Mouse (Mus musculus): Measurements from ENCODE around the gene Vmn1r168. TPM values are rescaled to one million over a fixed set of nuclear protein-coding genes. Genes with fewer than 3 reads are reported as not detected.

The Vmn1r168 gene
- not detected in 2 replicates for polyA plus RNA-seq (2012; rRNA removed)

DNA sequence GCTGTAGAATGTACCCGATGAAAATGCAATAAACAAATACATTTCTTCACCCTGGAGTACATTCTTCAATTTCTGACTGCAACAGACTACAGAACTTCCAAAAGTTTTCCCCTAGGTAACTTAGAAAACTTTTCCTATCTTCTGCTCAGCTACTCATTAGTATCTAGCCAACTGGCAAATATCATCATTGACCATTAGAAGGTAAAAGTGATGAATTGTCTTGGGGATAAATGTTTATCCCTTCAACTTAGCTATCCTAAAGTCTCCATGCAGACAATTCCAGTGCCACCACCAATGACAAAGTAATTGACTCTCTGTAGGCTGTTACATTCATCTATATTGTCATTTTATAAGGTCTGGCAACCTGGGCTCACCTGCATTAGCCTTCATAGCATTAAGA, at the start of gene Vmn1r168:
Gene Vmn1r168, plus strand, starts transcription at position 301 of the 400 bp plus-strand sequence.

DNA sequence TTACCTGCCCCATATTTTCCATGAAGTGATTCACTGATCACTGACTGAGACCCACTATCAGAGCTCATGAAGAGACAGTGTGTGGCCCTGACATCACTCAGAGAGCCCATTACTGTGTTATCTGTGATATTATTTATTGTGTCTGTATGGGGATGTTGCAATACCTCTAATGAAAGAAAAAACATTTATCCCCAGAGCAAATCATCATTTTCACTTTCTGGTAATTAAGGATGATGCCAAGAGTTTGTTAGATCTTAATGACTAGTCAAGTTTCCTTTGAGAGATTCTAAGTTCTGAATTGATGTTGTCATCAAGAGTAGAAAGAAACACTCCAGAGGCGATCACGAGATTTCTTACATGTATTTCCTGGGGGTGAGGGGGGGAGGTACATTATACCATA, 32.4 kb upstream of the Vmn1r168 start, which contains the start of gene Vmn1r167:
Gene Vmn1r167, minus strand, starts transcription at position 101 of the 400 bp plus-strand sequence.

GRCm38 (mm10) chr7:23575226-23575625, 35.7 kb downstream of the Vmn1r168 start, which contains the start of gene Vmn1r169:
Gene Vmn1r169 (plus strand): TSS chr7:23575526.

Other genes starting within 250 kb of the Vmn1r168 start
- gene Nlrp4e, start 238.5 kb upstream of the Vmn1r168 start, polyA plus RNA-seq (2012; rRNA removed) = 0.14 and 0.26 TPM in 2 replicates
- 10.5 and 14.6 TPM in 2 replicates for gene Nlrp5, start 153.8 kb upstream of the Vmn1r168 start, polyA plus RNA-seq (2012; rRNA removed)
- not detected in 2 replicates for gene Vmn1r167, start 32.5 kb upstream of the Vmn1r168 start, polyA plus RNA-seq (2012; rRNA removed)
- not detected in 2 replicates for gene Vmn1r169, start 35.8 kb downstream of the Vmn1r168 start, polyA plus RNA-seq (2012; rRNA removed)
- not detected in 2 replicates for gene Vmn1r170, start 66.4 kb downstream of the Vmn1r168 start, polyA plus RNA-seq (2012; rRNA removed)
- not detected in 2 replicates for gene Vmn1r171, start 91.0 kb downstream of the Vmn1r168 start, polyA plus RNA-seq (2012; rRNA removed)
- not detected in 2 replicates for gene Vmn1r172, start 118.6 kb downstream of the Vmn1r168 start, polyA plus RNA-seq (2012; rRNA removed)
- not detected in 2 replicates for gene Vmn1r173, start 161.0 kb downstream of the Vmn1r168 start, polyA plus RNA-seq (2012; rRNA removed)
- gene Vmn1r174, start 212.5 kb downstream of the Vmn1r168 start, polyA plus RNA-seq (2012; rRNA removed) = not detected in 2 replicates

Data from ovary, adult 2 months (tissue).